Mouse (Mus musculus): ENCODE data around the gene Hdac2.

The Hdac2 gene

GRCm38 (mm10) chr10:36974086-36974675 is at the start of gene Hdac2:
TSS of gene Hdac2 (plus strand) at chr10:36974544.
- DNase-seq (ENCODE audit: low spot score), result peak; percentile 80

DNA sequence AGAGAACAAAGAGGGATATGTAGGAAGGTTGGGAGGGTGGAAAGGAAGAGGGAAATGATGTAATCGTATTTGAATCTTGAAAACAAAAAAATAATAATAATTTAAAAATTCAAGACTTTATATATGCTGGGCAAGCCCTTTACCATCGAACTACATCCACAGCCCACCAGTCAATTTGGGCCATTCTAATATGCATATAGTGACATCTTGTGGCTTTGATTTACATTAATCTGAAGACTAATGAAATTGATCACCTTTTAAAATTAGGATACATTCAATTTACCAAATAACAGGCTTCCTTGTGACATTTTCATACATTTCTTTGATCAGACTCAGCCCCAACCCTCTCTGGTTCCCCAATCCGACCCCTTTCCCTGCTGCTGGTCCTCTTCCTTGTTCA is 46.1 kb upstream of the Hdac2 start:
- no peak for DNase-seq (ENCODE audit: low spot score)

GRCm38 (mm10) chr10:36935863-36936262 is 38.5 kb upstream of the Hdac2 start:
- no peak for DNase-seq (ENCODE audit: low spot score)

GRCm38 (mm10) chr10:36936271-36936670 is 38.1 kb upstream of the Hdac2 start:
- no peak for DNase-seq (ENCODE audit: low spot score)

GRCm38 (mm10) chr10:36951742-36952141 is 22.6 kb upstream of the Hdac2 start:
- no peak for DNase-seq (ENCODE audit: low spot score)

DNA sequence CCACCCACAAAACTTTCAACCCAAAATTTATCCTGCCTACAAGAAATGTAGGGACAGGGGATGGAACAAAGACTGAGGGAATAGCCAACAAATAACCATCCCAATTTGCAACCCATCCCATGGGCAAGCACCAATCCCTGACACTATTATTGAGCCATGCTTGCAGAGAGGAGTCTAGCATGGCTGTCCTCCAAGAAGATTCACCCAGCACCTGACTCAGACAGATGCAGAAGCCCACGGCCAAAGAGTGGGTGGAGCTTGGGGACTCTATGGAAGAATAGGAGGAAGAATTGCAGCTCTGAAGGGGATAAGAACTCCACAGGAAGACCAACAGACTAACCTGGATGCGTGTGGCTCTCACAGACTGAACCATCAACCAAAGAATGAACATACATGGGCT is 21.7 kb upstream of the Hdac2 start:
- DNase-seq (ENCODE audit: low spot score), result no peak

GRCm38 (mm10) chr10:36959563-36960110 is 14.7 kb upstream of the Hdac2 start:
- no peak for DNase-seq (ENCODE audit: low spot score)

DNA sequence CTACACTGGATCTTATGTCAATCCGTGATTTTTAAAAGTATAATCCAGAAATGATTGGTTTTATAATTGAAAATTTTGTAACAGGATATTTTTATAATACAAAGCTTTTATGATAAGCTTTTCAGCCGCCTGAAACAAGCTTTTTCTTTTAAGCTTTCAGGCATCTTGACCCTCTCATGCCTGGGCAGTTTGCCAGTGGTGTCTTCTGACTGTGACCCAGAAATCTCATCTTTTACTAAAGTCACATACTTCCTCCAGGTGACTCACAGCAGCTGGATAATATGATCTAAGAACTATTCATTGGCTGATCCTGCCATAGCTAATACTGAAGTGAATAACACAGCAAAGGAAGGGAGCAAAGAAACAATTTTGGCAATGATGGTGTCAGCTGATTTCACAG is 9.9 kb upstream of the Hdac2 start:
- no peak for DNase-seq (ENCODE audit: low spot score)

DNA sequence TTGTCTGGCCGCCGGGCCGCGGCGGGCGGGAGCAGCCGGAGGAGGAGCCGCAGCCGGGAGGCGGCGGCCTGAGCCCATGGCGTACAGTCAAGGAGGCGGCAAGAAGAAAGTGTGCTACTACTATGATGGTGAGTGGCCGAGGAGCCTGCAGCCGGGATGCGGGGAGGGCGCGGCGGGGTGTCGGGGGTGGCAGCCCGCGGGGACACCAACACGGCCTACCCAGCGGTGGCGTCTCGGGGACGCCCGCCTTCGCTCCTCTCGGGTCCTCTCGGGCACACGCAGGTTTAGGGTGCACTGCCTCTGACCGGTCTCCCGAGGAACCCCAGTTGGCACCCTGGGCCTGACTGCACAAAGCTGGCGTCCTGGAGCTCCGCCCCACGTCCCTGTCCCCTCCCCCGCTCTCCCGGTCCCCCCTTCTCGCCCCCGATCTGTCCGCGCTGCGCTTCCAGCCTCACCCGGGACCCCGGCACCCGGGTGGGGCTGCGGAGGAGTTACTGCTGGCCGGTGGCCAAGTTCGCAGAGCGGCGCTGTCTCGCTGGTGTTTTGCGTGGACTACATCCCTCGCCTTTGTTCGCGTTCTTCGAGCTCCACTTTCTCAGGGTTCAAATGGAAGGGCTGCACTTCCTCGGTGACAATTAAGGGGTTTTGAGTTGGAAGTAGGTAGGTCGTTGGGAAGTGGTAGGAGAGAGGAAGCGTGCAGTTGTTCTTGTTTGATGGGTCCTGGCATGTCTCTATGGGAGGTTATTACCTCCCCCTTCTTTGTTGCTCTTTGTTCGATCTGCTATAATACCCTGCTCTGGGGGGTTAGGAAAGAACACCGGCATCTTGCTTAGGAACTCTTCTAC is 554 bp downstream of the Hdac2 start:
- DNase-seq (ENCODE audit: low spot score), result no peak

- no peak for DNase-seq (ENCODE audit: low spot score)
Observed at GRCm38 (mm10) chr10:36981866-36982265, 7.5 kb downstream of the Hdac2 start.

DNA sequence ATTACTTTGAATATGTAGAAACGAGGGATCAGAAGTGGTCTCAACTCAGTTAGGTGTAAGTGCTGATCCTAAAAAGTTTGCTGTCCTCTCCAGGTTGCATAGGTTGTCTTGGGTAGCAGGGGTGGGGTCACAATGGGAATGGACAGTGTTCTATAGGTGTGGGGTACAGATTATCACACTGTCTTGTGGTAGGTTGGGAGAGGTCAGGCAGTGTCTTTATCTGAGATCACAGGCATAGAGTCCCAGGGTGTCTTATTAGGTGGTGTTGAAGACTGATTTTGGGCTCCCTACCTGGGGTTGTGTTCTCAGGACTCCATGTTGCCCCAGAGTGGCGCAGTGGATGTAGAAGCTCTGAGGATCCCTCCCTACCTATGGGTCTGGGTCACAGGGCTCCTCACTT is 17.8 kb downstream of the Hdac2 start:
- no peak for DNase-seq (ENCODE audit: low spot score)

DNA sequence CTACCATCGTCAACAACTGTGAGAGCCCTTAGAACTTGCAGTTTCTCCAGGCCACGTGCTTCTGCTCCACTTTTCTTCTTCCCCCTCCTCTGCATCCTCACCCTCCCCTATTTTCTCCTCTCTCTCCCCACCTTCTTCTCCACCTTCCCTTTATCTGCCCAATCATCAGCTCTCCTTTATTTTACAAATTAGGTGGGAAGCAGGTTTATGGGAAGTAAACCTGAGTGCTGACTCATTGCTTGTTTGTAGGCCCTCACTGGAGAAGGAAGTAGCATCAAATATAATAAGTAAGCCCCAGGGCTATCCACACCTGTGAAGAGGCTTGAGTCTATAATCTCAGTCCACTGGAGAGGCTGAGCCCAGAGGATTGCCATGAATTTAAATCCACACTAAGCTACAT is 26.5 kb downstream of the Hdac2 start:
- no peak for DNase-seq (ENCODE audit: low spot score)

GRCm38 (mm10) chr10:37014274-37015107 is 40.1 kb downstream of the Hdac2 start:
- peak; percentile 25 for DNase-seq (ENCODE audit: low spot score)

DNA sequence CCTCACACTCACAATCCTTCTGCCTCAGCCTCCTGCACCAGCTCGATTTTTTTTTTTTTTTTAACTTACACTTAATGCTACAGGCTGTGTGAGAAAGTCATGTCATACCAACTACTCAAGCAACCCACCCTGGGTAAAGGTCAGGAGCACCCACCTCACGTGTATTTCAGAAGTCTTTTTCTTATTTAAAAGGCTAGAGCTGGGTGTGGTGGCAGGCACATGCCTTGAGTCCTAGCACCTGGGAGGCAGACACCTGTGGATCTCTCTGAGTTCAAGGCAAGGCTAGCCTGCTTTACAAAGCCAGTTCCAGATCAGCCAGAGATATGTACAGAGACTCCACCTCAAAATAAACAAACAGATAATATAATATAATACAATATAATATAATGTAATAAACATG is 41.4 kb downstream of the Hdac2 start:
- no peak for DNase-seq (ENCODE audit: low spot score)

DNA sequence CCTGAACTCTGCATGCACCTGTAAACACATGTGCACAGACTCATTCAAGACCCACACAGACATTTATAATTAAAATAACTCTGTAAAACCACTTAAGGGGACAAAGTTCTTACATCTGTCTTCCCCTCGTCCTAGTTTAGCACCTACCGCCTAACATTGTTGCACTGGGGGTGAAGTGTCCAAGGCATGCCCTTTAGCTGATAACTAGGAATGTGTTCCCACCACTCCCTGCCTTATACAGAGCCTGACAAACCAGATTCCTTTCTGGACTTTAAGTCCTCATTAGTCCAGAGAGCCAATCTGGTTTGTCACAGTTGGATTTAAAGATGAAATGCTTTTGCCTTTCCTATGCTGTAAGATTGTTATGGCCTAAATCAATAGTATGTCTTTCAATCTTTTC is 41.9 kb downstream of the Hdac2 start:
- DNase-seq (ENCODE audit: low spot score), result no peak

DNA sequence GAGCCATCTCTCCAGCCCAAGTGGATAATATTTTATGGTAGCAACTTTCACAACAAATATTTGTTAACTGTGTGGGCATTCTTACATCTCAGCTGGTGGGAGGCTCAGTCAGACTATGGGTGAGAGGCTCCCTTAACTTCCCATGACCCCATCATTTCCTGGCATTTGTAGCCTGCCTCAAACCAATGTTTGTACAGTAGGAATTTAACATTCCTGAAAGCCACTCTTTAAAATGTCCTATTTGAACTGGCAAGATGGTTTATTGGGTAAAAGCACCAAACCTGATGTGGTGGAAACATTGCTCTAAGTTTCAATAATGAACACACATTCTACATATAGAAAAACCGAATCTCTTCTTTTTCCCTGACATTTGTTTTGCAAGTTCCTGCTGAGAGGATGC is 50.0 kb downstream of the Hdac2 start:
- no peak for DNase-seq (ENCODE audit: low spot score)

- DNase-seq (ENCODE audit: low spot score), result no peak
Observed at GRCm38 (mm10) chr10:37028651-37029050, 54.3 kb downstream of the Hdac2 start.

- DNase-seq (ENCODE audit: low spot score), result no peak
Observed at GRCm38 (mm10) chr10:37035090-37035497, 60.8 kb downstream of the Hdac2 start.

- no peak for DNase-seq (ENCODE audit: low spot score)
Observed at GRCm38 (mm10) chr10:37047661-37048098, 73.3 kb downstream of the Hdac2 start.

Measured in T-cell, adult 2 months (primary cell).